Mouse (Mus musculus) embryonic facial prominence, embryonic 11.5 days (tissue): ENCODE data around the gene Camk2g. TPM values are rescaled to one million over a fixed set of nuclear protein-coding genes. Genes with fewer than 3 reads are reported as not detected.

Experiments used
- ATAC-seq: fragments of 200-750 bp; cut with Nextera tagmentation; replicated peaks from 2 replicates; pipeline ENCODE4 v1.8.0; 2017; ENCODE audit warnings: low read depth; ENCODE audit not compliant: insufficient number of reproducible peaks, low FRiP score, low TSS enrichment
- DNase-seq: peaks from one replicate; pipeline ENCODE4 v3.0.0-alpha.2; 2015; ENCODE audit warnings: low spot score
- H3K27ac ChIP-seq: fragments of 300-500 bp; sonication (generic); replicated peaks from 2 replicates; pipeline ENCODE4 v1.5.1; 2014; ENCODE audit warnings: mild to moderate bottlenecking, low read depth, low read length, control low read depth
- H3K27me3 ChIP-seq: fragments of 300-500 bp; sonication (generic); 2 replicates; pipeline ENCODE4 v1.6.1; 2014; ENCODE audit warnings: mild to moderate bottlenecking, low read length, moderate library complexity, mixed read lengths; ENCODE audit not compliant: control insufficient read depth, insufficient read depth
- H3K36me3 ChIP-seq: fragments of 300-500 bp; sonication (generic); replicated peaks from 2 replicates; pipeline ENCODE4 v1.6.1; 2014; ENCODE audit warnings: low read depth, mild to moderate bottlenecking, low read length, moderate library complexity, mixed read lengths; ENCODE audit not compliant: control insufficient read depth, insufficient read depth
- H3K4me1 ChIP-seq: fragments of 300-500 bp; sonication (generic); 2 replicates; pipeline ENCODE4 v1.6.1; 2014; ENCODE audit warnings: low read length, mixed read lengths; ENCODE audit not compliant: control insufficient read depth, insufficient read depth
- H3K4me2 ChIP-seq: fragments of 300-500 bp; sonication (generic); 2 replicates; pipeline ENCODE4 v1.6.1; 2014; ENCODE audit warnings: low read depth, mild to moderate bottlenecking, control low read depth, low read length, moderate library complexity
- H3K4me3 ChIP-seq: fragments of 300-500 bp; sonication (generic); 2 replicates; pipeline ENCODE4 v1.5.1; 2014; ENCODE audit warnings: low read depth, low read length, control low read depth
- H3K9ac ChIP-seq: fragments of 300-500 bp; sonication (generic); replicated peaks from 2 replicates; pipeline ENCODE4 v1.6.1; 2014; ENCODE audit warnings: mild to moderate bottlenecking, control low read depth, low read length
- H3K9me3 ChIP-seq: fragments of 300-500 bp; sonication (generic); replicated peaks from 2 replicates; pipeline ENCODE4 v1.6.1; 2016; ENCODE audit warnings: mild to moderate bottlenecking, low read length, inconsistent platforms, mixed read lengths; ENCODE audit not compliant: control insufficient read depth
- WGBS: fragments of 180-500 bp; shearing (Covaris S2); extraction: QIAGEN DNeasy Blood & Tissue Kit; methylation state at CpG from one replicate; pipeline ENCODE4 v1.1.7; 2014; 5-methylcytosine and 5-hydroxymethylcytosine counted together
- polyA plus RNA-seq: library from polyadenylated mRNA; unstranded; fragments of >200 nt; fragmentation: Nextera tagmentation; extraction: Ambion mirVana; gene quantifications from 2 replicates; pipeline ENCODE4 v1.2.1, GENCODE M21; 2014

The Camk2g gene
- polyA plus RNA-seq, 1 experiment from 2014 or later: 47.1 TPM

DNA sequence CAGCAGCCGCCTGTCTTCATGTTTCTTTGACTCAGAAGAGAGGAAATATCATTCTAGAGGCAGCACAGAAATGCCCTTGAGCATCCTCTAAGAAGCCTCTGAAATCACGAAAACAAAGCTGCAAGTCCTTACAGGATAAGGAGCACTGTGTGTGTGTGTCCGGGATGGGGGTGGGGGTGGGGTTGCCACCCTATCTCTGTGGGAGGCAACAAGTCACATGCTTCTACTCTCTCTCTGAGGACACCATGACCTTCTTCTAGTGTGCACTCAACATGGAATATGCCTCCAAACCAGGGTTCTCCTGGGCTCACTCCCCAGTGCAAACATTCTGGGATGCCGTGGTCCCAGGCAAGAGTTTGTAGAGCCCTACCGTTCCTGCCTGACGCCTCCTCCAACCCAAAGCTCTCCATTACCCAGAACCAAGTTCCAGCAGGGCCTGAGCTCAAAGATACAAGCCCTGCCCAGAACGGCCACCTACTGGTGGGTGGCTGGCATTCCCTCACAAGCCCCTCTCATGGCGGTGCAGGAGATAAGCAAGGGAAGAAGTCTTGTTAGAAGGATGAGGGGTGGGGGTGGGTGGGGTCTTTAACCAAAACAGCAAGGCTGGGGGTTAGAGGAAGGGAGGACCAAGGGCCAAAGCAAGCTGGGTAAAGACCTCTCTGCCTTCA is 35.0 kb downstream of the Camk2g start:
- Histone ChIP-seq H3K36me3 (peaks cover 9% of the 10 kb centered on the region), H3K9ac (no peak overlapping the region), H3K4me3 (no peak overlapping the region), H3K9me3 (no peaks in the 10 kb centered on the region), H3K4me2 (no peak overlapping the region), H3K27ac (no peak overlapping the region), H3K27me3 (no peaks in the 10 kb centered on the region), H3K4me1 (no peaks in the 10 kb centered on the region)
- 83% methylated on average over 8 of the region's 8 CpGs for WGBS
- no peak for DNase-seq
- ATAC-seq: no peak

DNA sequence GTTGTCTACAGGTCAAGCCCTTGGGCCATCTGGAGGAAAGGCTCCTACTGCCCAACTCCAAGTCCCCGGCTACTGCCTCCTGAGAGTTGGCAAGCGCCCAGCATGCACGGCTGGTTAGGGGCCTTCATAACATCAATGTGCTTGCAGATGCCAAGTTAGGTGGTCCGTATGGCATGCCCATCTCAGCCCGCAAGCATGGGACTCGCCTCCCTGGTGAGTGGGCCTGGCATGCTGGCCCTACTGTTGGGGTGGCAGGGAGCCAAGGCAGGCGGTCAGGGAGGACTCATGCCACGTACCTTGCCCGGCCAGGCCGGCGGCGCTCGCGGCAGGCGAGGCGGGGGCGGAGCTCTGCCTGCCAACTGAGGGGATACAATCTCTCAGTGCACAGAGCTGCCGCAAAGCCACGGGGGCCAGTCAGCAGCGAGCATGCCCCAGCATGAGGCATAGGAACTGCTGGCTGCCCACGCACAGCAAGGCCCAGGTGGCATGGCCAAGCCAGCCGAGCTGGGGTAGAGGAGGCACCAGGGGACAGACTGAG is 36.4 kb downstream of the Camk2g start:
- Histone ChIP-seq H3K4me2 (no peak overlapping the region; the same call in 1 of the 2 replicates), H3K9ac (no peak overlapping the region), H3K4me3 (no peak overlapping the region), H3K27ac (no peak overlapping the region), H3K27me3 (no peaks in the 10 kb centered on the region), H3K9me3 (no peaks in the 10 kb centered on the region), H3K36me3 (peaks cover 9% of the 10 kb centered on the region), H3K4me1 (no peaks in the 10 kb centered on the region)
- ATAC-seq: no peak
- DNase-seq: no peak
- WGBS: 95% methylated on average over 22 of the region's 22 CpGs

DNA sequence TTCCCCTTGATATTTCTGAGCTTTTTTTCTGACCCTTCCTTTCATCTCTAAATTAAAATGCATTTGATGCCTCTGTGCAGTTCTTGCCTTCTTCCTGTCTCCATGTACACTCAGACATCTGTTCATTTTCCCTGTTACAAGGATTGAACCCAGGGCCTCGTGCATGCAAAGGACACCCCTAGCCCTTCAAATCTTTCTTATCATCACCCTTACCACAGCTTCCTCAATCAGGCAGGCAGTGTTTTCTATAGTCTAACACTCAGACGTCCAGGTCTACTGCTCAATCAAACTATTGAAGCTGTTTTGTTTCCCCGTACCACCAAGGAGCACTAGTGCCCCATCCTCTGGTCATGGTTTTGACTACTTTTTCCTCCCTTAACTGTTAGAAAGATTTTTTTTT is 40.1 kb downstream of the Camk2g start:
- Histone ChIP-seq H3K4me3 (no peak overlapping the region), H3K9me3 (no peaks in the 10 kb centered on the region), H3K27me3 (no peaks in the 10 kb centered on the region), H3K27ac (no peak overlapping the region), H3K9ac (no peak overlapping the region), H3K4me2 (no peak overlapping the region), H3K36me3 (peaks cover under 1% of the 10 kb centered on the region), H3K4me1 (no peaks in the 10 kb centered on the region)
- 87% methylated on average over 3 of the region's 3 CpGs for WGBS
- no peak for DNase-seq
- ATAC-seq: no peak

DNA sequence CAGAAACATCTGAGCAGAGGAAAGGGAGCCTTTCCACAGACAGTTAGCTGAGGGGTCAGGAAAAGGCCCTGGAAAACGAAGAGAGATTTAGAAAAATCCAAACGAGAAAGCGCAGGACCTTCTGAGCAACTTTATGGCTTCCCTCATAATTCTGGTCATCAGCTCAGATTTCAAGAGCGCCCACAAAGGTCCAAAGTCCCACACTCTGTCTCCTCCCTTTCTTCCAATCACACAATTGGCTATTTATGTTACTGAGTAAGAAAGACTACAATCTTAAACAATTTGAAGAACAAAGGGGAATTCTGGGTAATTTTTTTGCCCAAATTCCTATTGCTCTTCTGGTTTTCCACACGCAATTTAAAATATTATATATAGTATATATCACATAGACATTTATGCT is 43.4 kb downstream of the Camk2g start:
- no peak overlapping the region for H3K27ac ChIP-seq
- no peaks in the 10 kb centered on the region for H3K27me3 ChIP-seq
- no peak overlapping the region for H3K9ac ChIP-seq
- no peak overlapping the region for H3K4me2 ChIP-seq
- DNase-seq (no peak), ATAC-seq (no peak)
- no peaks in the 10 kb centered on the region; the same call in 1 of the 2 replicates for H3K36me3 ChIP-seq
- no peak overlapping the region for H3K4me3 ChIP-seq
- 84% methylated on average over 5 of the region's 5 CpGs for WGBS
- H3K9me3 ChIP-seq: no peaks in the 10 kb centered on the region
- no peaks in the 10 kb centered on the region for H3K4me1 ChIP-seq

DNA sequence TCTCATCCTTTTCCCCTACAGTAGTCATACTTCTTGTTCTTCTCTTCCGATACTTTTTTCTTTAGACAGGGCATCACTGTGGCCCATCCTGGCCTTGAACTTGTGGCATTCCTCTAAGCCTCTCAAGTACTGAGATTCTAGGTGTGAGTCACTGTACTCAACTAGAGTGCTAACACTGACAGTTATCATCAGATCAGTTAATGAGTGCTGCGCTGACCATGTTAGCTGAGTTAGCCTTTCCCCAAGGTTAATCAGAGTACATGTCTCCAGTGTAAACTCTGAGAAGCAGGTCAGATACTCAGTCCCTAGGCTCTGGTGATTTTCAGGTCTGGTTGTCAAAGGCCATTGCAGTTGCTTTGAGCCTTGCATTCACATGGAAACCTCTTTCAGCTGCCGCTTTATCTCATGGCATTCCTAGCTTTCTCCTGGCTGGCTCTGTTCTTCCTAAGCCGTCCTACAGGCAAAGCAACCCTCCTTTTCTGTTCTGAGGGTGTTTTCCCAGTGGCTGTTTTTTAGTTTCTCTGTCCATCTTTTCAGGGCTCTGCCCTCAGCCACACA is 44.3 kb downstream of the Camk2g start:
- no peaks in the 10 kb centered on the region; the same call in 1 of the 2 replicates for H3K36me3 ChIP-seq
- no peak overlapping the region for H3K4me2 ChIP-seq
- WGBS: 86% methylated on average over 4 of the region's 4 CpGs
- no peak overlapping the region for H3K4me3 ChIP-seq
- ATAC-seq (no peak), DNase-seq (no peak)
- H3K27me3 ChIP-seq: no peaks in the 10 kb centered on the region
- H3K4me1 ChIP-seq: no peaks in the 10 kb centered on the region
- no peaks in the 10 kb centered on the region for H3K9me3 ChIP-seq
- H3K27ac ChIP-seq: no peak overlapping the region
- H3K9ac ChIP-seq: no peak overlapping the region

DNA sequence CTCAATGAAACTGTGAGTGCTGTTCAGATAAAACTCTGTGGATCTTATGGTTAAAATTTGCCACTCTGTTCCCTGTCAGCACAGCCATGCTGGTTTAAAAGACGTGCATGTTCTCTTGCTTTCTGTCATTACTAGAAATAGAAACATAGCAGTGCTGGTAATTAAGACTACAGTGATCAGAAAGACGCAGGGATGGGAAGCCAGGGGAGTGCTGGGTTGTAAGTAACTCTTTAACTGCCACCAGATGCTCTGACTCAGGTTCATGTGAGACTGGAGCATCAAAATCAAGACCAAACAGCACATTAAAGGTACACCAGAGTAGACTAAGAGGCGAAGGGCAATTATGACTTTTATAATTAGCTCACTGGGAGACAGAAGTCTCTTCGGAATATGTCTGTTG is 45.5 kb downstream of the Camk2g start:
- 58% methylated on average over 4 of the region's 4 CpGs for WGBS
- no peaks in the 10 kb centered on the region for H3K27me3 ChIP-seq
- H3K4me3 ChIP-seq: no peak overlapping the region
- H3K4me1 ChIP-seq: no peaks in the 10 kb centered on the region
- H3K9ac ChIP-seq: no peak overlapping the region
- H3K27ac ChIP-seq: no peak overlapping the region
- no peak for ATAC-seq
- H3K36me3 ChIP-seq: no peaks in the 10 kb centered on the region
- H3K4me2 ChIP-seq: no peak overlapping the region
- no peak for DNase-seq
- H3K9me3 ChIP-seq: no peaks in the 10 kb centered on the region

DNA sequence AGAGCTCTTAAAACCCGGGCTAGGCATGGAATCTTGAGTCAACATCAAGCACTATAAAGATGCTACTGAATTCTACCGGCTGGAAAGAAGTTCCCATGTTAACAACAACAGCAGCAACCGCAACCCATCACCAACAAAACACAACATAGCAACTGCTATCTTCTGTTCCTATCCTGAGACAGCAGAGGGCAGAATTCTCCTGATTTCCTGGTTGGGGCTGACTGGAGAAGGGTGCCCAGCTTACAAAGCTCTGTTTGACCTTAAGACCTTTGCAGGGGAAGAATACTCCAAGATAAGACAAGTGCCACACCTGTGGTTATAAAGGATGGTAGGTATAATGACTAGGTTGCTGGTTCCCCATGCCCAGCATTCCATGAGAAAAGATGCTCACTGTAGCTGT is 47.0 kb downstream of the Camk2g start:
- H3K27ac ChIP-seq: no peak overlapping the region
- H3K9me3 ChIP-seq: no peaks in the 10 kb centered on the region
- H3K36me3 ChIP-seq: no peaks in the 10 kb centered on the region
- no peak for ATAC-seq
- H3K4me2 ChIP-seq: no peak overlapping the region
- DNase-seq: no peak
- H3K9ac ChIP-seq: no peak overlapping the region
- WGBS: 80% methylated on average over 3 of the region's 3 CpGs
- no peak overlapping the region for H3K4me3 ChIP-seq
- H3K4me1 ChIP-seq: no peaks in the 10 kb centered on the region
- no peaks in the 10 kb centered on the region for H3K27me3 ChIP-seq

DNA sequence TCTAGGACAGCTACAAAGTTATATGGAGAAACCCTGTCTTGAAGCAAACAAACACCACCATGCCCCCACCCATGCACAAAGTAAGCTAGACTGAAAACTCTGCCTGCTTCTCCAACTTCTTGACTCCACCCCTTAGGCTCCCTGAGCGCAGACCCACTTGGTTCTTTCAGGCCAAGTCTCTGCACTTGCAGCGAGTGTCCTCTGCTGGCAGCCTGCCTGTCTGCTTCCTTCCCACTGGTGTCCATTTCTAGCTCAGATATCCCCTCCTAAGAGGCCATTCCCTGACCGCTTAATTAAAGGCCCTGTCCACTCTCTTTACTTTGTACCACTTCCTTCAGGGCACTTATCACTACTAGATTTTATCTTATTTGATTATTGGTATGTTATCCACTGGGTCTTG is 50.3 kb downstream of the Camk2g start:
- Histone ChIP-seq H3K4me1 (no peaks in the 10 kb centered on the region), H3K4me3 (no peak overlapping the region), H3K36me3 (no peaks in the 10 kb centered on the region; the same call in 1 of the 2 replicates), H3K9me3 (no peaks in the 10 kb centered on the region), H3K27me3 (no peaks in the 10 kb centered on the region), H3K27ac (no peak overlapping the region), H3K4me2 (no peak overlapping the region), H3K9ac (no peak overlapping the region)
- 82% methylated on average over 3 of the region's 3 CpGs for WGBS
- ATAC-seq: no peak
- no peak for DNase-seq
